Comparison of ENCODE assay signal across 8 mouse cellular contexts in the genomic region with DNA sequence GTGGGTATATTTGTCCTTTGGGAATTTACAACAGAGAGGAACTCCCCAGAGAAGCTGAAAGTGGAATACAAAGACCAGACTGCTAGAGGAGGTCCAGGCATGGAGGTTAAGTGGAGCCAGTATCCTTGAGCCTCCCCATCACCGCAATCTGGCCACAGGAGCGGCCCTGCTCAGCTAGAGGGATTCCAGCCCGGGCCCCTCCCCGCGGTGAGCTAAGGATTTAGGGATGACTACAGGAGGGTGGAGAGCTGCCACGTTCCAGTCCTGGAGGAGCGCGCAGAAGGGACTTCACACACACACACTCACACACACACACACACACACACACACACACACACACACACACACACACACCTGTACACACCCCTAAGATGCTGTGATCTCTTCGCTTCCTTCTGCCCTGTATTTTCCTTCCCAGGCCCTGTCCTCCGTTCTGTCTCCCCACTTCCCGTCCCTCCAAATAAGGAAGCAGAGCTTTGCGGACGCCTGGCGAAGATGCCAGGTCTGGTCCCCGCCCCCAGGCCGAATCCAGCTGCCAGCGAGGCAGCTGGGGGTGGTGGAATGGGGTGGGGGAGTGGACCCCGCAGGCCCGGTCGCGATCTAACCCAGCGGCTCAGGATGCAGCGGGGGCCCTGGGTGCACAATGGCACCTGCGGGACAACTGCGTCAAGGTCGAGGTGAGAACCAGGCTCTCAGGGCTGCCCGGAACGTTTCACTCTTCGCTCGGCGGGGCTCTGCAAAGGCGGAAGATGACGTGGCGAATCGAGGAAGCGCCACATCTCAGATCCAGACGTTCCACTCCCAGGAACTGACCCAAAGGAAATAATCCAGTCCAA.
DNase-seq lines count a peak whose midpoint lies in the region; ATAC-seq and TF ChIP-seq lines count a peak whose summit lies in the region.

No protein-coding gene starts in this region.

- no peaks in the 10 kb centered on the region for H3K36me3 ChIP-seq in E14TG2a.4 (ENCODE audit: insufficient read depth, low read length)
- H3K36me3 ChIP-seq in forebrain, embryonic 16.5 days (ENCODE audit: control insufficient read depth, insufficient read depth), result no peaks in the 10 kb centered on the region
- H3K36me3 ChIP-seq in neural tube, embryonic 13.5 days, result no peaks in the 10 kb centered on the region
- no peaks in the 10 kb centered on the region for H3K36me3 ChIP-seq in testis, adult 2 months (ENCODE audit: control insufficient read depth, insufficient read depth, low read length)

- H3K4me3 ChIP-seq in E14TG2a.4 (replicated peaks; ENCODE audit: low read length), result peak overlapping the region; percentile 80
- H3K4me3 ChIP-seq in forebrain, embryonic 16.5 days (replicated peaks; ENCODE audit: low read length), result peak overlapping the region; percentile 66
- peak overlapping the region; percentile 56 for H3K4me3 ChIP-seq in neural tube, embryonic 13.5 days
- H3K4me3 ChIP-seq in testis, adult 2 months (ENCODE audit: control insufficient read depth, low read depth, low read length), result peak overlapping the region; percentile 84

- ATAC-seq in forebrain, embryonic 16.5 days, result peak; percentile 75
- peak; percentile 82 for ATAC-seq in neural tube, embryonic 13.5 days (ENCODE audit: low read depth)

- 0% methylated on average over 36 of the region's 37 CpGs for WGBS in forebrain, embryonic 16.5 days
- WGBS in neural tube, embryonic 13.5 days, result under 1% methylated on average over 37 of the region's 37 CpGs

- peak overlapping the region; percentile 82 for H3K9ac ChIP-seq in forebrain, embryonic 16.5 days (replicated peaks; ENCODE audit: low read depth, low read length)
- peak overlapping the region; percentile 80 for H3K9ac ChIP-seq in neural tube, embryonic 13.5 days

- peak overlapping the region; percentile 94 for H3K4me2 ChIP-seq in forebrain, embryonic 16.5 days (ENCODE audit: low read length)
- H3K4me2 ChIP-seq in neural tube, embryonic 13.5 days, result peak overlapping the region; percentile 68

- TF ChIP-seq POLR2A in testis, adult 2 months (IDR thresholded peaks at IDR 0.05; ENCODE audit: control insufficient read depth, low read depth, low read length), result no peak

- peak; percentile 77 for DNase-seq in cerebellum, adult 11 months
- DNase-seq in heart, postnatal 14 days, result peak; percentile 83 to 85
- DNase-seq in layer of hippocampus, adult 18-20 months (ENCODE audit: low spot score in 2 of 2), result peak; percentile 66 to 81
- peak; percentile 87 to 88 for DNase-seq in lung, adult 18-20 months

- peak overlapping the region; percentile 79 for H3K27ac ChIP-seq in forebrain, embryonic 16.5 days (ENCODE audit: low read length)
- peak overlapping the region; percentile 94 for H3K27ac ChIP-seq in neural tube, embryonic 13.5 days (replicated peaks)
- H3K27ac ChIP-seq in testis, adult 2 months (ENCODE audit: control insufficient read depth, insufficient read depth, low read depth, low read length), result peak overlapping the region; percentile 83

- TF ChIP-seq CTCF in E14TG2a.4 (conservative IDR thresholded peaks at IDR 0.05; ENCODE audit: low read length), result no peak
- no peak for TF ChIP-seq CTCF in testis, adult 2 months (IDR thresholded peaks at IDR 0.05; ENCODE audit: control insufficient read depth, insufficient read depth, insufficient replicate concordance, low read depth, low read length)

- peaks cover 48% of the 10 kb centered on the region for H3K27me3 ChIP-seq in E14TG2a.4 (ENCODE audit: insufficient read depth, low read length)
- H3K27me3 ChIP-seq in forebrain, embryonic 16.5 days (replicated peaks; ENCODE audit: control insufficient read depth, insufficient read depth, low read length), result peaks cover 3% of the 10 kb centered on the region
- H3K27me3 ChIP-seq in neural tube, embryonic 13.5 days, result 0 out of 2 replicates have a peak, but pooled peaks cover 3% of the 10 kb centered on the region
- no peaks in the 10 kb centered on the region for H3K27me3 ChIP-seq in testis, adult 2 months (ENCODE audit: control insufficient read depth, insufficient read depth, low read length)

- intact Hi-C loops in heart, postnatal 14 days (cut with DNase I), result loop anchor here (10.0 kb wide), 1 partner anchor 150 kb away; a partner anchor contains a TSS

- peaks cover 26% of the 10 kb centered on the region for H3K4me1 ChIP-seq in E14TG2a.4 (replicated peaks; ENCODE audit: low read depth, low read length)
- peaks cover 15% of the 10 kb centered on the region for H3K4me1 ChIP-seq in forebrain, embryonic 16.5 days (replicated peaks; ENCODE audit: control insufficient read depth, insufficient read depth, low read length)
- H3K4me1 ChIP-seq in neural tube, embryonic 13.5 days (replicated peaks), result peaks cover 34% of the 10 kb centered on the region
- peaks cover 6% of the 10 kb centered on the region for H3K4me1 ChIP-seq in testis, adult 2 months (ENCODE audit: control insufficient read depth, insufficient read depth, low read length)

- H3K9me3 ChIP-seq in E14TG2a.4 (ENCODE audit: low read length), result no peaks in the 10 kb centered on the region; the same call in 1 of the 2 replicates
- H3K9me3 ChIP-seq in forebrain, embryonic 16.5 days (ENCODE audit: control insufficient read depth, low read length), result no peaks in the 10 kb centered on the region
- H3K9me3 ChIP-seq in neural tube, embryonic 13.5 days, result no peaks in the 10 kb centered on the region

Comparison
In these comparisons a context has a peak if more than half of its experiments do, and no peak if none do; other contexts are left out.
1. Peak in every context shown above with its lines: DNase-seq, ATAC-seq, H3K4me3 ChIP-seq and H3K27ac ChIP-seq.